12 mouse cellular contexts compared by ENCODE assay signal in the genomic region with DNA sequence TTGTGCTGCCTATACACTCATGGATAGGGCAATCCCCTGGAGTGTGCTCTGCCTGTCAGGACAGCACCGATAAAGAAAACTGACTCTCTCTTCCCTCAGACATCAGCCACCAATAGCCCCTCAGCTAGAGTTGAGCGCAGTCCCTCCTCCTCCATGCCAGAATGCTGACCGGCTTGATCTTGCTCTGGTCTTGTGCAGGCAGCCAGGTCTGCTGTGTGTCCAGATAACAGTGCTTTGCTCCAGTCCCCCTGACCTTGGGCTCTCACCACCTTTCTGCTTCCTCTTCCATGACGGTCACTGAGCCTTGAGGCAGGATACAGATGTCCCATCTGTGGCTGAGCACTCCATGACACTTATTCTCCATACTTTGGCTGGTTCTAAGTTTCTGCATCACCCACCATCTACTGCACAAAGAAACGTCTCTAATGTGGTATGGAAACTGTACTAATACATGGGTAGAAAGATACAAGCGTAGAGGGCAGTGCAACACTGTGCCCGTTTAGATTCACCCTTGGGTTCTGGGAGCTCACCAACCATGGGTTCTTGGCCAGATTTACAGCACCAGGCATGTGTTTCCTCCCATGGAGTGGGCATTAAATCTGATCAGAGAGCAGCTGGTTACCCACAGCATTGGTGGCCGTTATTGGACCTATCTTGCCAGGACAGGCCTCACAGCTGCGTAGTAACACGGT.
"Had no signal": no experiment of that assay in that cellular context is flagged by ENCODE, and none has a peak within 500 bp of the region (broad histone marks: within the 10 kb centered on the region; RNA-seq: fewer than 3 reads in every experiment).

No protein-coding gene starts in this region.

- H3K27ac ChIP-seq: kidney, postnatal 0 days; limb, embryonic 15.5 days; liver, embryonic 12.5 days; midbrain, embryonic 10.5 days; stomach, postnatal 0 days had no signal

- DNase-seq: kidney, postnatal 4 days; left cerebral cortex, postnatal 4 days; lung, postnatal 10 days; lung, postnatal 4 days; thymus, postnatal 4 days had no signal

- H3K4me2 ChIP-seq: limb, embryonic 15.5 days; liver, embryonic 12.5 days had no signal

- ATAC-seq: liver, embryonic 12.5 days; midbrain, embryonic 16.5 days had no signal

- H3K4me3 ChIP-seq: limb, embryonic 15.5 days; liver, embryonic 12.5 days; midbrain, embryonic 10.5 days had no signal

- H3K27me3 ChIP-seq: limb, embryonic 15.5 days; liver, embryonic 12.5 days had no signal

- H3K36me3 ChIP-seq: limb, embryonic 15.5 days; midbrain, embryonic 10.5 days had no signal

- H3K9me3 ChIP-seq: limb, embryonic 15.5 days; liver, embryonic 12.5 days; midbrain, embryonic 10.5 days had no signal

- H3K9ac ChIP-seq: limb, embryonic 15.5 days; liver, embryonic 12.5 days; lung, embryonic 14.5 days had no signal
